Mouse (Mus musculus) heart, embryonic 11.5 days (tissue): ENCODE measurements at regions not wholly inside any gene's neighbourhood (a gene's known extent, or its start where the extent isn't known, plus 50 kb on each side); places are given as distances from the start of the nearest gene placed in this dataset.

Experiments used
- ATAC-seq: fragments of 200-750 bp; cut with Nextera tagmentation; replicated peaks from 2 replicates; pipeline ENCODE4 v1.8.0; 2017; ENCODE audit warnings: moderate library complexity; ENCODE audit not compliant: insufficient number of reproducible peaks, low FRiP score, low TSS enrichment
- H3K27ac ChIP-seq: fragments of 300-500 bp; sonication (generic); 2 replicates; pipeline ENCODE4 v1.5.1; 2014; ENCODE audit warnings: mild to moderate bottlenecking, low read depth, low read length
- H3K27me3 ChIP-seq: fragments of 300-500 bp; sonication (generic); 2 replicates; pipeline ENCODE4 v1.6.1; 2014; ENCODE audit warnings: mild to moderate bottlenecking, low read length, mixed read lengths; ENCODE audit not compliant: control insufficient read depth, insufficient read depth
- H3K36me3 ChIP-seq: fragments of 300-500 bp; sonication (generic); 2 replicates; pipeline ENCODE4 v1.6.1; 2014; ENCODE audit warnings: mild to moderate bottlenecking, low read length, moderate library complexity, mixed read lengths; ENCODE audit not compliant: control insufficient read depth, insufficient read depth
- H3K4me1 ChIP-seq: fragments of 300-500 bp; sonication (generic); 2 replicates; pipeline ENCODE4 v1.6.1; 2014; ENCODE audit warnings: low read length; ENCODE audit not compliant: control insufficient read depth, insufficient read depth
- H3K4me2 ChIP-seq: fragments of 300-500 bp; sonication (generic); 2 replicates; pipeline ENCODE4 v1.6.1; 2014; ENCODE audit warnings: mild to moderate bottlenecking, moderate library complexity
- H3K4me3 ChIP-seq: fragments of 300-500 bp; sonication (generic); 2 replicates; pipeline ENCODE4 v1.5.1; 2014; ENCODE audit warnings: low read depth, low read length
- H3K9ac ChIP-seq: fragments of 300-500 bp; sonication (generic); 2 replicates; pipeline ENCODE4 v1.6.1; 2014; ENCODE audit warnings: mild to moderate bottlenecking, low read depth, low read length, moderate library complexity
- H3K9me3 ChIP-seq: fragments of 300-500 bp; sonication (generic); replicated peaks from 2 replicates; pipeline ENCODE4 v1.6.1; 2016; ENCODE audit warnings: low read length; ENCODE audit not compliant: control insufficient read depth
- WGBS: fragments of 180-500 bp; shearing (Covaris S2); extraction: QIAGEN DNeasy Blood & Tissue Kit; methylation state at CpG from one replicate; pipeline ENCODE4 v1.1.7; 2014; ENCODE audit not compliant: insufficient replicate concordance; 5-methylcytosine and 5-hydroxymethylcytosine counted together

- Histone ChIP-seq H3K27ac (peak overlapping the region; percentile 35; the same call in 1 of the 2 replicates), H3K9ac (no peak overlapping the region), H3K36me3 (no peaks in the 10 kb centered on the region), H3K9me3 (no peaks in the 10 kb centered on the region), H3K4me2 (no peak overlapping the region), H3K4me3 (no peak overlapping the region), H3K27me3 (no peaks in the 10 kb centered on the region), H3K4me1 (peaks cover 16% of the 10 kb centered on the region; the same call in 1 of the 2 replicates)
- 48% methylated on average over 4 of the region's 4 CpGs for WGBS
- no peak for ATAC-seq
Measured at GRCm38 (mm10) chr3:115635487-115635886, 79.4 kb downstream of the S1pr1 start.

GRCm38 (mm10) chr3:115635081-115635480 is 79.8 kb downstream of the S1pr1 start:
- H3K27me3 ChIP-seq, result no peaks in the 10 kb centered on the region
- ATAC-seq, result no peak
- H3K9me3 ChIP-seq, result no peaks in the 10 kb centered on the region
- no peak overlapping the region for H3K4me2 ChIP-seq
- no peak overlapping the region for H3K4me3 ChIP-seq
- H3K4me1 ChIP-seq, result peaks cover 16% of the 10 kb centered on the region; the same call in 1 of the 2 replicates
- peak overlapping the region; percentile 35 for H3K27ac ChIP-seq
- no peaks in the 10 kb centered on the region for H3K36me3 ChIP-seq
- 81% methylated on average over 5 of the region's 5 CpGs for WGBS
- no peak overlapping the region for H3K9ac ChIP-seq

GRCm38 (mm10) chr3:115632417-115632743 is 82.5 kb downstream of the S1pr1 start:
- H3K36me3 ChIP-seq, result no peaks in the 10 kb centered on the region
- H3K4me1 ChIP-seq, result peaks cover 16% of the 10 kb centered on the region; the same call in 1 of the 2 replicates
- 74% methylated on average over 4 of the region's 4 CpGs for WGBS
- H3K4me3 ChIP-seq, result no peak overlapping the region
- no peak overlapping the region for H3K9ac ChIP-seq
- no peak for ATAC-seq
- no peak overlapping the region for H3K27ac ChIP-seq
- H3K27me3 ChIP-seq, result no peaks in the 10 kb centered on the region
- H3K4me2 ChIP-seq, result no peak overlapping the region
- no peaks in the 10 kb centered on the region for H3K9me3 ChIP-seq

- no peaks in the 10 kb centered on the region for H3K36me3 ChIP-seq
- no peak overlapping the region for H3K9ac ChIP-seq
- WGBS, result 86% methylated on average over 17 of the region's 17 CpGs
- no peak overlapping the region for H3K4me3 ChIP-seq
- H3K9me3 ChIP-seq, result no peaks in the 10 kb centered on the region
- peaks cover 16% of the 10 kb centered on the region; the same call in 1 of the 2 replicates for H3K4me1 ChIP-seq
- H3K4me2 ChIP-seq, result no peak overlapping the region
- no peaks in the 10 kb centered on the region for H3K27me3 ChIP-seq
- H3K27ac ChIP-seq, result no peak overlapping the region
- ATAC-seq, result no peak
Measured at GRCm38 (mm10) chr3:115631573-115632416, 83.1 kb downstream of the S1pr1 start.

- ATAC-seq, result no peak
- H3K9ac ChIP-seq, result no peak overlapping the region
- H3K4me1 ChIP-seq, result peaks cover 3% of the 10 kb centered on the region; the same call in 1 of the 2 replicates
- no peaks in the 10 kb centered on the region for H3K27me3 ChIP-seq
- no peaks in the 10 kb centered on the region for H3K36me3 ChIP-seq
- H3K27ac ChIP-seq, result peak overlapping the region; percentile 70
- H3K4me2 ChIP-seq, result no peak overlapping the region
- no peak overlapping the region for H3K4me3 ChIP-seq
- 74% methylated on average over 3 of the region's 3 CpGs for WGBS
- H3K9me3 ChIP-seq, result no peaks in the 10 kb centered on the region
Measured at GRCm38 (mm10) chr3:115622920-115623319, 92.0 kb downstream of the S1pr1 start.

GRCm38 (mm10) chr3:115622300-115622699 is 92.6 kb downstream of the S1pr1 start:
- H3K4me2 ChIP-seq, result no peak overlapping the region
- H3K9ac ChIP-seq, result no peak overlapping the region
- no peaks in the 10 kb centered on the region for H3K27me3 ChIP-seq
- H3K36me3 ChIP-seq, result no peaks in the 10 kb centered on the region
- no peak for ATAC-seq
- H3K9me3 ChIP-seq, result no peaks in the 10 kb centered on the region
- peaks cover 3% of the 10 kb centered on the region; the same call in 1 of the 2 replicates for H3K4me1 ChIP-seq
- peak overlapping the region; percentile 70 for H3K27ac ChIP-seq
- H3K4me3 ChIP-seq, result no peak overlapping the region
- WGBS, result 41% methylated on average over 2 of the region's 2 CpGs

GRCm38 (mm10) chr3:115619970-115620369 is 94.9 kb downstream of the S1pr1 start:
- Histone ChIP-seq H3K9ac (no peak overlapping the region), H3K9me3 (no peaks in the 10 kb centered on the region), H3K27me3 (no peaks in the 10 kb centered on the region), H3K27ac (no peak overlapping the region), H3K4me3 (no peak overlapping the region), H3K36me3 (no peaks in the 10 kb centered on the region), H3K4me2 (no peak overlapping the region), H3K4me1 (peaks cover 3% of the 10 kb centered on the region; the same call in 1 of the 2 replicates)
- 48% methylated on average over 3 of the region's 3 CpGs for WGBS
- ATAC-seq, result 0 out of 2 replicates have a peak, but pooled peaks have one; percentile 32

GRCm38 (mm10) chr3:115615994-115616598 is 98.8 kb downstream of the S1pr1 start:
- Histone ChIP-seq H3K9ac (no peak overlapping the region), H3K4me3 (no peak overlapping the region), H3K4me2 (no peak overlapping the region), H3K27ac (no peak overlapping the region), H3K9me3 (no peaks in the 10 kb centered on the region), H3K27me3 (no peaks in the 10 kb centered on the region), H3K4me1 (no peaks in the 10 kb centered on the region), H3K36me3 (no peaks in the 10 kb centered on the region)
- ATAC-seq, result no peak
- 32% methylated on average over 7 of the region's 7 CpGs for WGBS
